Mouse (Mus musculus) kidney, postnatal 36 days (tissue): ENCODE data around the gene Lef1.

Source experiments
- DNase-seq, 2 experiments: peaks; one replicate each; pipeline ENCODE4 v3.0.0; 2021 to 2022; ENCODE audit warnings: mixed read lengths in 2 of 2

Gene Lef1

DNA sequence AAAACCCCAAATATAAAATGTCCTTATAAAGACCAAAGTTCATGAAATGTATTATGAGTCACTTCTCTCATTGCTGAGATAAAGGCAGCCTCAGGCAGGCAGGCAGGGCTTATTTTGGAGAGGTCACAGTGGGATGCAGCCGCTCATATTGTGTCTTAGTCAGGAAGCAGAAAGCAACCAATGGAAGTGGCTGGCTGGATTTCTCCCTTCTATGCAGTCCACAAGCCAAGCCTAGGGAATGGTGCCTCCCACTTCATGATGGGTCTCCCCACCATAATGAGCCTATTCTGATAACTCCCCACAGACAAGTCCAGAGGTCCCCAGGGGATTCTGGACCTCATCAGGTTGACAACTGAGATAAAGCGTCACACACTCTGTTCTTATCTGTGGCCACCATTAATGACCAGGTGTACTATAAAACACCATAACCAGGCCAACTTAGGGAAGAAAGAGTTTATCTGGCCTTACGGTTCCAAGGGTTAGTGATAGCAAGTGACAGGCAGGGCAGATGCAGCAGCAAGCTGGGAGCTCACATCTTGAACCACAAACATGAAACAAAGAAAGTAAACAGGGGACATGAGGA is 145.2 kb downstream of the Lef1 start:
- DNase-seq, result no peak

- DNase-seq, result no peak
Observed at GRCm38 (mm10) chr3:131258921-131259320, 148.7 kb downstream of the Lef1 start.

- no peak for DNase-seq
Observed at GRCm38 (mm10) chr3:131259392-131259965, 149.2 kb downstream of the Lef1 start.

DNA sequence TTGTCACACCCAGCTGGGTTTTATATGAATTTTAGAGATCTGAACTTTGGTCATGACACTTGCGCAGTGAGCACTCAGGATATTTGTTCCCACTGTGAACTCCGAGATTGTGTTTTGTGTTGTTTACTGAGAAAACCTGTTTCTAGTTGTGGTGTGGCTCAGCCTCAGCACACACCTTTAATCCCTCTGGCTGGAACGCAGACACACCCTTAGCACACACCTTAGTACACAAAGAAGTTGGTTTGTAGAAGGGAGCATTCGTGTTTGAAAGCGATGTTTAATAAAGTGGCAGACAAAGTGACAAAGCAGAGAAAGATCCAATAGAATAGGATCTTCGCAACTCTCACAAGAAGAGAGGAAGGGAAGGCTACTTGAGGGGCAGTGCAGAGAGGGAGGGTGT is 150.1 kb downstream of the Lef1 start:
- no peak for DNase-seq

DNA sequence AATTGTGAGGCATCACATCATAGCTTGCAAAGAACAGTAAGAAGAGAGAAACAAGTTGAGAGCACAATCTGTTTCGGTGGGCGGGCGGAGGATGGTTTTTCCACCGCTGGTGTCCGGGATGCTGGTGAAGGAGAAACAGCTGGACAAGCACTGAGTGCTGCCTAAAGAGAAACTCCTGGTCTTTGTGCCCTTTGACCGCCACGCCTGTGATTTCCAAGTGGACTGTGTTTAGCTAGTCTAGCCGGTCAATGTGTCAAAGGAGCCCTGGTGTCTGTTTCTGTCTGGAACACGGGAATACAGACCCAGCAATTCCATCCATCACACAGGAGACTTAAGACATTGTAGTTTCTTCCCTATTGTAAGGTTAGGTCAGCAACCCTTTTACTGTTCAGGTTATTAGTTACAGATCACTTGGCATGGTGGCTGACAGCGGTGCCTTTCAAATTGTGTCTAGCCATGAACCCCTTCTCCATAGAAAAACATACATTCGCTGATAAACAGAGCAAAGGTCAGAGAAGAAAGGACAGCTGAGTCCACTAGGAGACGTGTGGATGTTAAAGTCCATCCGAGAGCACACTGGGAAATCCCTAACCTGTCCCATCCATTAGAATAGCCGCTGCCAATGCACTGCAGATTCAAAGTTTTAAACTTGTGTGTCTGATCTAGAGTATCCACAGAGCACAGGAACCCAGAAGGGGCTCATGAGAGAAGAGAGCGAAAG is 153.7 kb downstream of the Lef1 start:
- peak; percentile 84 to 89 for DNase-seq

GRCm38 (mm10) chr3:131265516-131265915 is 155.2 kb downstream of the Lef1 start:
- no peak for DNase-seq

GRCm38 (mm10) chr3:131266366-131267050 is 156.2 kb downstream of the Lef1 start:
- peak; percentile 48 to 49 for DNase-seq

DNA sequence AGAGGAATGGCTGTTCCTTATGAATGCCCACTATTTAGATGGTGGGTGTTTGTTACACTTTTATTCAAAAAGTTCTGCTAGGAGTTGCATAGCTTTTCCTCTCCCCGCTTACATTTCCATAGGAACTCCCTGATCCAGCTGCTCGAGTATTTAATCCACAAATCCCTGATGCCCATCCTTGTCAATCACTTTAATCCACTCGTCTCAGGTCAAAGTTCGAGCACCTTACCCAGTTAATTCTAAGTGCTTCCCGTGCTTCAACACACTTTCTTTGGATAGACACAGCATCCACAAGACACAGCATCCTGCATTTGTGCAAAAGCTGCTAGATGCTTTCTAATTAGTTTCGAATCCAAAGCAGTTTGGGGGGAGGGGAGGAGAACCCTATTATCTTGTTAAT is 160.1 kb downstream of the Lef1 start:
- no peak for DNase-seq

DNA sequence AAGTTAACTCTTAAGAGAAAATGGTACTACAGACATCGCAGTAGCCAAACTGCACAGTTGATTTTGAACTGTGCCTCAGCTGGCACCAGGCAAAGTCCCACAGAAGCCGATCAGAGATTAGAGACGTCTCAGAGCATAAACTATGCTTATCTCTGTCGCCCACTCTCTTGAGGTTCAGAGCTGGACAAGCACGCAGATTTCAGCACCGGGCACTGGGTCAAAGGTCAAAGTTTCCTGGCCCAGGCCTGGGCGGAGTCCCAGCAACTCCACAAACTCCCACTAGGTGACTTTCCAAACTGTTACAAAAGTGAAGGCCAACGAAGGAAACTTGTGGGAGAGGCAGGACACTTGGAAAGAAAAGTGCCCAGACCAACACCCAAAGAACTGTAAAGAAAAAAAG is 160.9 kb downstream of the Lef1 start:
- DNase-seq, result peak; percentile 88 to 90

- peak; percentile 89 to 93 for DNase-seq
Observed at GRCm38 (mm10) chr3:131271559-131272373, 161.5 kb downstream of the Lef1 start, which contains the start of gene Hadh. TSS of gene Hadh (minus strand) at chr3:131272101.

DNA sequence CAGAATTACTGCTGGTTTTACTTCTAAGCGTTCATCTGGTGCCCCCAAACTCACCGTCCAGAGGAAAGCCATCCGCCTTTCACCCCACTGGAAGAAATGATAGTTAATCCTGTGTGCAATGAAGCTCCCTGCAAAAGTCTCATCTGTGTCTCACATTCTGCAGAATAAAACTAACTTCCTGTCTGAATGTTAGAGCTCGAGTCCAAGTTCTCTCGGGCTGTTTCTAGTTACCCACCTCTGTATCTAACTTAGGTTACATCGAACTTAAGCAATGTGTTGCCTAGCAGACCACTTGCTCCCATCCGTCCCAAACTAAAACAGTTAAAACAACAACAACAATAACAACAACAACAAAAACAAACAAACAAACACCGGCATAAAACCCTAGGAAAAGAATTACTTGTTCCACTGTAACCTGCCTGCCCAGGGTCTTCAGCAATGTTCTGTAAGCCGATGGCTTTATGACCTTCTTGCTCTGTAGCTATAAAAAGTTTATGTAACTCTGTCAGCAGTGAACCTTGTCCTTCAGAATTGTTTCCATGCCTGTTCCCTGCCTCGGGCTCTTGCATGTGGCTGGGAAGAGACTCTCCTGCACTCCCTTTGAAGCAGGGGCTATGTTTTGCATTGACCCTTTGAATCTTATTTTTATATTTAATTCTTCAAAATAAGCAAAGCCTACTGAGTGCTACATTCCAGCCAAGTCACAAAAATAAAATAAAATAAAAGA is 162.3 kb downstream of the Lef1 start:
- DNase-seq, result peak; percentile 45 to 66
